ENCODE assay signal across 14 mouse cellular contexts in the genomic region with DNA sequence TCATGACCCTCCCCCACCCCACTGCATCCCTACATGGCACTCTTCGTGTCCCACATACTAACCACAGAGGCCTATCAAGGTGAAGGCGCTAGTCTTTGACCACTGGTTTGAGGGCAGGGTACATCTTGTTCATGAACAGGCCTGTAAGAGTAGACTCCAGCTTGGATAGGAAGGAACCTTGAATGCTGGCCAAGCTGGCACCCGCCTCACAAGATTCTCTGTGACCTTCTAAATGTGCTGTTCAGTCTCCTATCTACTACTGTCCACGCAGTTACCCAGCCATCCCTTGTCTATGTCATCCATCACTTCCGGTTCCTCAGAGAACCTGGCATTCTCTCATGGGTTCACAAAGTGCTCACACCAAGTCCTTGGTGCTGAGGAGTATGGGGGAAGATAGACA. TPM values are rescaled to one million over a fixed set of nuclear protein-coding genes. Genes with fewer than 3 reads are reported as not detected.
"Had no signal": no experiment of that assay in that cellular context is flagged by ENCODE, and none has a peak within 500 bp of the region (broad histone marks: within the 10 kb centered on the region; RNA-seq: fewer than 3 reads in every experiment).

No protein-coding gene starts in this region.

- ATAC-seq: liver, postnatal 0 days; midbrain, embryonic 15.5 days had no signal

- DNase-seq: kidney, adult 18-20 months; kidney, postnatal 10 days; liver, embryonic 13.5 days; liver, postnatal 0 days; lung, postnatal 14 days; thymus, adult 2 months; thymus, postnatal 36 days had no signal

RNA-seq across cellular contexts. Expression of a gene that starts 30.2 kb away (rescaled TPM):
- total RNA-seq: layer of hippocampus, adult 8-10 months; layer of hippocampus, postnatal 14 days; left cerebral cortex, adult 2 months; left cerebral cortex, postnatal 14 days; monocyte, adult 5-6 weeks; neutrophil, adult 5-6 weeks had no signal

RNA-seq across cellular contexts. Expression of a gene that starts 38.3 kb away (rescaled TPM):
- total RNA-seq: layer of hippocampus, adult 8-10 months; layer of hippocampus, postnatal 14 days; left cerebral cortex, adult 2 months; left cerebral cortex, postnatal 14 days had no signal
